Mouse (Mus musculus) erythroblast, embryonic 14.5 days (primary cell): ENCODE data around the gene Hist1h2bn. TPM values are rescaled to one million over a fixed set of nuclear protein-coding genes. Genes with fewer than 3 reads are reported as not detected.
"Not testable (repeated sequence)": the region's sequence is repeated elsewhere in the genome, so short reads cannot be mapped to it uniquely, and the experiment has no call there.

Experiments used
- H3K27me3 ChIP-seq: 2 replicates; pipeline ENCODE4 v1.6.1; 2012; ENCODE audit warnings: inconsistent platforms; ENCODE audit not compliant: control insufficient read depth
- H3K36me3 ChIP-seq: 2 replicates; pipeline ENCODE4 v1.6.1; 2012; ENCODE audit warnings: mild to moderate bottlenecking, inconsistent platforms; ENCODE audit not compliant: control insufficient read depth
- H3K4me1 ChIP-seq: 2 replicates; pipeline ENCODE4 v1.6.1; 2012; ENCODE audit warnings: inconsistent platforms; ENCODE audit not compliant: control insufficient read depth
- H3K4me3 ChIP-seq: replicated peaks from 2 replicates; pipeline ENCODE3; 2012; ENCODE audit warnings: moderate library complexity, mild to moderate bottlenecking, inconsistent platforms
- H3K9me3 ChIP-seq: 2 replicates; pipeline ENCODE4 v1.6.1; 2012; ENCODE audit warnings: low read length, inconsistent platforms, mixed read lengths; ENCODE audit not compliant: control insufficient read depth
- GATA1 ChIP-seq: IDR thresholded peaks from 2 replicates; pipeline ENCODE4 v1.6.1; 2012; ENCODE audit warnings: low read length, inconsistent platforms, mixed read lengths
- TAL1 ChIP-seq: IDR thresholded peaks from 3 replicates; pipeline ENCODE4 v1.6.1; 2012; ENCODE audit warnings: low read length, inconsistent platforms, mixed read lengths
- polyA plus RNA-seq: library from polyadenylated mRNA; stranded (reverse); fragments of >175 nt; gene quantifications from 2 replicates; pipeline ENCODE4 v1.2.3, GENCODE M21; 2012

Hist1h2bn gene
- polyA plus RNA-seq, 1 experiment, result 5.2 TPM

DNA sequence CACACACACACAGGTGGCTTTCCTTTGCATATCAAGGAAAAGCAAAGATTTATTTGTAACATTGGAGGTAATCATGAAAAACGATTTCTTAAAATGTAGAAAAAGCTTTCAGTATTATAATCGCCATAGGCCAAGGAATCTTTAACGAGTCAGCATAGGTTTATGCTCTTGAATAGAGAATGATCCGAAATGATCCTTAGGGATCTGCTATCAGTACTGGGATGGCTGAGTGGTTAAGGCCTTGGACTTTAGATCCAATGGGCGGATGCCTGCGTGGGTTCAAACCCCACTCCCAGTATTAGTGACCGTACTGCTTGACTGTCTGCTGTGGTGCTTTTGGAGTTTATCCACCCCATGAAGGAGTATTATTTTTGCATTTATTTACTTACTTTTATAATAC, 41.7 kb downstream of the Hist1h2bn start:
- Histone ChIP-seq H3K4me1 (peaks cover 7% of the 10 kb centered on the region), H3K36me3 (no peaks in the 10 kb centered on the region), H3K4me3 (no peak overlapping the region), H3K27me3 (peaks cover 5% of the 10 kb centered on the region), H3K9me3 (no peaks in the 10 kb centered on the region)
- TF ChIP-seq TAL1, result no peak
- no peak for TF ChIP-seq GATA1

DNA sequence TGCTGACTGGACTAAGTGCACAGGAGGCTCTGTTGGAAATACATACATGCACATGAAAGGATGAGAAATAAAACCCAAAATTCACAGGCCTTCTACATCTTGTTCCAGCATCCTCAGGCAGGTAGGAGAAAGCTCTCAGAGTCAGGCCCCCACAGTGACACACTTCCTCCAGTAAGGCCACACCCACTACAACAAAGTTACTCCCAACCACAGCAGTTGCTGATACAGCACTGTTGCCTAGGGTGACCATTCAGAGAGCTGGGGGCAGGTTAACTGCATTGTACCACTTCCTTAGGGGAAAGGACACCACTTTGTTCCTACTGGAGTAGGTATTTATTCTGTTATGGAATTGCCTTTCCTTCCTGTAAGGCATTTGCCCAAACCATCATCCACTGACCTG, 43.2 kb downstream of the Hist1h2bn start:
- not testable (repeated sequence) for H3K9me3 ChIP-seq, H3K27me3 ChIP-seq, H3K4me3 ChIP-seq, H3K36me3 ChIP-seq, H3K4me1 ChIP-seq

DNA sequence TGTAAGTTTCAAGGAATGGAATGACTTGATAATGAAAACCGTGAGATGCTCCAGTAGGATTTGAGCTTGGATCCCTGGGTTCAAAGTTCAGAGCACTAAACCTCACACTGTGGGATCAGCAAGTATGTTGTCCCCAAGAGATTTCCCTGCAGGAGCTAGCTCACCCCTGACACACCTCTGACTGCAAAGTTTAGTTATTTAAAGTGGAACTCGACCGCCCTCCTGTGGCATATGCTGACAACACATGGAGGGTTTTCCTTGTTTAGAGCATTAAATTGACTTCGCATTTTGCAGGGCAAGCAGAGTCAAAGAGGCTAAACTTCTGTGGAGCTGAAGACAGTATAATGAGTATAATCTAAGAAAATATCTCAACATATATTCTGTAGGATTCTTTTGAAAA, 49.1 kb downstream of the Hist1h2bn start:
- not testable (repeated sequence) for H3K4me1 ChIP-seq, H3K4me3 ChIP-seq, H3K27me3 ChIP-seq, H3K36me3 ChIP-seq, H3K9me3 ChIP-seq

Other genes with a start within 250 kb of the Hist1h2bn start
- gene Zkscan8, start 223.0 kb upstream of the Hist1h2bn start, polyA plus RNA-seq, result 0.01 and 0.14 TPM in 2 replicates
- not detected in 2 replicates for gene Olfr1366, start 211.3 kb upstream of the Hist1h2bn start, polyA plus RNA-seq
- gene Olfr1535, start 194.2 kb upstream of the Hist1h2bn start, polyA plus RNA-seq, result not detected in 2 replicates
- not detected in 2 replicates for gene Olfr1364, start 172.4 kb upstream of the Hist1h2bn start, polyA plus RNA-seq
- not detected in 2 replicates for gene Olfr1362, start 140.1 kb upstream of the Hist1h2bn start, polyA plus RNA-seq
- gene Olfr11, start 111.6 kb upstream of the Hist1h2bn start, polyA plus RNA-seq, result 0.04 TPM in 1 of 2 replicates, not detected in the other
- gene Olfr1361, start 90.7 kb upstream of the Hist1h2bn start, polyA plus RNA-seq, result not detected in 2 replicates
- not detected in 2 replicates for gene Olfr1360, start 76.7 kb upstream of the Hist1h2bn start, polyA plus RNA-seq
- gene Olfr1359, start 56.0 kb upstream of the Hist1h2bn start, polyA plus RNA-seq, result not detected in 2 replicates
- 2.0 and 7.9 TPM in 2 replicates for gene Hist1h2bl, start 38.0 kb upstream of the Hist1h2bn start, polyA plus RNA-seq
- 28.0 and 37.9 TPM in 2 replicates for gene Hist1h2ai, start 37.7 kb upstream of the Hist1h2bn start, polyA plus RNA-seq
- gene Hist1h3h, start 36.5 kb upstream of the Hist1h2bn start, polyA plus RNA-seq, result 27.8 and 67.4 TPM in 2 replicates
- 1.8 and 3.9 TPM in 2 replicates for gene Hist1h2bm, start 32.1 kb upstream of the Hist1h2bn start, polyA plus RNA-seq
- 1.3 and 2.7 TPM in 2 replicates for gene Hist1h4j, start 19.1 kb upstream of the Hist1h2bn start, polyA plus RNA-seq
- gene Hist1h4k, start 3.6 kb upstream of the Hist1h2bn start, polyA plus RNA-seq, result 23.3 and 64.1 TPM in 2 replicates
- 57.8 and 123 TPM in 2 replicates for gene Hist1h2ak, start 296 bp upstream of the Hist1h2bn start, polyA plus RNA-seq
- 2.6 and 5.0 TPM in 2 replicates for gene Hist1h1b, start 26.5 kb downstream of the Hist1h2bn start, polyA plus RNA-seq
- 16.8 and 41.5 TPM in 2 replicates for gene Hist1h3i, start 29.2 kb downstream of the Hist1h2bn start, polyA plus RNA-seq
- 15.8 and 41.3 TPM in 2 replicates for gene Hist1h2an, start 33.1 kb downstream of the Hist1h2bn start, polyA plus RNA-seq
- gene Hist1h2bp, start 33.3 kb downstream of the Hist1h2bn start, polyA plus RNA-seq, result 2.2 and 5.1 TPM in 2 replicates
- gene Hist1h2bq, start 56.1 kb downstream of the Hist1h2bn start, polyA plus RNA-seq, result 12.6 and 20.2 TPM in 2 replicates
- 4,119 and 4,310 TPM in 2 replicates for gene Hist1h2ao, start 56.3 kb downstream of the Hist1h2bn start, polyA plus RNA-seq
- 26.4 and 43.3 TPM in 2 replicates for gene Hist1h4m, start 57.6 kb downstream of the Hist1h2bn start, polyA plus RNA-seq
- gene Hist1h4n, start 78.1 kb downstream of the Hist1h2bn start, polyA plus RNA-seq, result 0.78 and 5.7 TPM in 2 replicates
- gene Hist1h2ap, start 79.4 kb downstream of the Hist1h2bn start, polyA plus RNA-seq, result 9,149 and 11,620 TPM in 2 replicates
- gene Hist1h2br, start 79.6 kb downstream of the Hist1h2bn start, polyA plus RNA-seq, result 12.4 and 21.9 TPM in 2 replicates
- not detected in 2 replicates for gene Zfp184, start 191.0 kb downstream of the Hist1h2bn start, polyA plus RNA-seq
- not detected in 2 replicates for gene Pom121l2, start 227.1 kb downstream of the Hist1h2bn start, polyA plus RNA-seq